Mouse (Mus musculus) kidney, adult 2 months (tissue): ENCODE data around the gene Olfr56. TPM values are rescaled to one million over a fixed set of nuclear protein-coding genes. Genes with fewer than 3 reads are reported as not detected.

Experiments used
- DNase-seq: peaks from one replicate; pipeline ENCODE4 v3.0.0; 2021
- H3K27ac ChIP-seq: fragments of 200-500 bp; 2 replicates; pipeline ENCODE4 v1.5.1; 2012; ENCODE audit warnings: low read depth, low read length, control low read depth, inconsistent platforms; ENCODE audit not compliant: insufficient read depth
- H3K27me3 ChIP-seq: fragments of 200-500 bp; replicated peaks from 2 replicates; pipeline ENCODE4 v1.6.1; 2012; ENCODE audit warnings: mild to moderate bottlenecking, moderate library complexity, low read length, inconsistent platforms; ENCODE audit not compliant: control insufficient read depth, insufficient read depth
- H3K36me3 ChIP-seq: fragments of 200-500 bp; 2 replicates; pipeline ENCODE4 v1.6.1; 2012; ENCODE audit warnings: mild to moderate bottlenecking, moderate library complexity, low read length, inconsistent platforms; ENCODE audit not compliant: control insufficient read depth, insufficient read depth
- H3K4me1 ChIP-seq: fragments of 200-500 bp; 2 replicates; pipeline ENCODE4 v1.6.1; 2011; ENCODE audit warnings: low read length; ENCODE audit not compliant: control insufficient read depth, insufficient read depth
- H3K4me3 ChIP-seq: fragments of 200-500 bp; 2 replicates; pipeline ENCODE4 v1.5.1; 2011; ENCODE audit warnings: mild to moderate bottlenecking, low read depth, low read length, control low read depth; ENCODE audit not compliant: insufficient read depth
- CTCF ChIP-seq: fragments of 200-500 bp; conservative IDR thresholded peaks from 2 replicates; pipeline ENCODE4 v1.5.1; 2011; ENCODE audit warnings: low read depth, mild to moderate bottlenecking, control low read depth, low read length, moderate library complexity, mixed read lengths; ENCODE audit not compliant: insufficient read depth, insufficient read length
- POLR2A ChIP-seq: fragments of 200-500 bp; IDR thresholded peaks from one replicate; pipeline ENCODE4 v1.6.1; 2011; ENCODE audit warnings: low read depth, low read length, control low read depth
- WGBS: fragments of 180-500 bp; shearing (Covaris S2); methylation state at CpG from one replicate; pipeline ENCODE4 v1.1.7; 2018; 5-methylcytosine and 5-hydroxymethylcytosine counted together
- polyA plus RNA-seq: library from polyadenylated mRNA; depleted of rRNA; stranded (reverse); fragments of >200 nt; gene quantifications from 2 replicates; pipeline ENCODE4 v1.2.3, GENCODE M21; 2012

Olfr56 gene
- polyA plus RNA-seq, 1 experiment = 0.16 TPM

DNA sequence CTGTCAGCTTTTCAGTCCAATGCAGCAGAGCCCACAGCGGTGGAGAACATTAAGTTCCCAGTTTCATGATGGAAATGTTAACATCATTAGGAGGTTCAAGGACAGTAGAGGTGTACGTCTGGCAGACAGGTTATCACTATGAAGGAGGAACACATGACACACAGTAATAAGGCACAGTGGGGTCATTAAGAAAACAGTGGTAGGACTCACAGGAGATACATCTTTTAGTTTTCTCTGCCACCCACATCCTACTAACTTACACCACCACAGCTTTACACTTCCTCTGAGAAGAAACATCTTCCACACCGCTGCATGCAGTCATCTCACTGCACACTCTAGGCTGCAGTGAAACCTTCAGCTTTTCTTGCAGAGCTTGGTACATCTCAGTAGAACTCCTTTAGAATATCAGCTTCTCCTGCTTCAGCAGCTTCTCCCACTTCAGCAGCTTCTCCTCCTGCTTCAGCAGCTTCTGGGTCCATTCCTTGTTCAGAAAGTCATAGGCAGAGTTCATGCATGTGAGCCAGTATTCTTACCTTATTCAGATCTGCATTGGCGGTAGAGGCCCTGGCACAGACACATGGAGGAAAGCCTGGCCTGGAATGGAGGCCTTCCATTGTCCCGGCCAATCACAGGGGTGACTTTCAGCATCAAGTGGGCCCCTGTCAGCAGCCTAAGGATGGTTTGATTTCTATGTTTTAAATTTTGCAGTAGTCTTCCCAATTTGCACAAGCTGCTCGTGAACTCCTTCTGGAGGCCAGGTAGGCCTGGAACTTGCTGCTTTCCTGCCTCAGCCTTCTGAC is 115.4 kb downstream of the Olfr56 start:
- 83% methylated on average over 6 of the region's 6 CpGs for WGBS
- no peak for DNase-seq

DNA sequence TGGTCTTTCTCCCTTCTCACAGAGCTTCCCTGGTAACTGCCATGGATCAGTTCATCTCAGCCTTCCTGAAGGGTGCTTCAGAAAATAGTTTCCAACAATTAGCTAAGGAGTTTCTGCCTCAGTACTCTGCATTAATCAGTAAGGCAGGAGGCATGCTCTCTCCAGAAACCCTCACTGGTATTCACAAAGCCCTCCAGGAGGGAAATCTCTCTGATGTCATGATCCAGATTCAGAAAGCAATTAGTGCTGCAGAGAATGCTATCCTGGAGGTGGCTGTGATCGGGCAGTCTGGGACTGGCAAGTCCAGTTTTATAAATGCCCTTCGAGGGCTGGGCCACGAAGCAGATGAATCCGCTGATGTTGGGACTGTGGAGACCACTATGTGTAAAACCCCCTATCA is 116.7 kb downstream of the Olfr56 start:
- DNase-seq = no peak
- WGBS = 75% methylated on average over 4 of the region's 4 CpGs
- H3K4me1 ChIP-seq = 0 out of 2 replicates have a peak, but pooled peaks cover 4% of the 10 kb centered on the region
- no peak overlapping the region for H3K27ac ChIP-seq
- H3K4me3 ChIP-seq = no peak overlapping the region
- no peaks in the 10 kb centered on the region for H3K27me3 ChIP-seq
- no peak for TF ChIP-seq POLR2A
- no peak for TF ChIP-seq CTCF
- no peaks in the 10 kb centered on the region for H3K36me3 ChIP-seq

More for the DNA sequence above, 115.4 kb downstream of the Olfr56 start:
- Histone ChIP-seq H3K36me3 (no peaks in the 10 kb centered on the region), H3K4me1 (peaks cover 9% of the 10 kb centered on the region; the same call in 1 of the 2 replicates), H3K4me3 (no peak overlapping the region), H3K27ac (no peak overlapping the region), H3K27me3 (no peaks in the 10 kb centered on the region)
- TF ChIP-seq CTCF (no peak), POLR2A (no peak)

DNA sequence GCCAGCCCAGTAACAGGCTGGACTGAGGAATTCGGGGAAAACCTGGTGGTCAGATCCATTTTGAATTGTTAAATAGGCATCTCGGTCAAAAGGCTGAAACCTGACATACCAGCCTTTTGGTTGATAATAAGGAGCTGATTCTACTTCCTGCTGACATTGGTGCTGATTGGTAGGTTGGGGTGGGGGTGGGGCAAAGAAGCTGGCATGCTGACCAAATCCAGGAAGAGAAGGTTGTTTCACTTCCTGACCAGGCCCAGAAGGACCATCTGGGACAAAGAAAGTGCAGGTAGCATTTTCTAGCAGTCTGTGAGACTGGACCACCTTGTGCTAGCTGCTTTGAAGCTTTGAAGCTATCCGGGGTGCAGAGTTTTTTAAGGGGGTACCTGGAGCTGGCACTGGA is 121.7 kb downstream of the Olfr56 start:
- TF ChIP-seq POLR2A (no peak), CTCF (no peak)
- DNase-seq = no peak
- H3K4me1 ChIP-seq = no peaks in the 10 kb centered on the region
- WGBS = 88% methylated on average over 3 of the region's 3 CpGs
- no peaks in the 10 kb centered on the region for H3K27me3 ChIP-seq
- H3K4me3 ChIP-seq = no peak overlapping the region
- H3K36me3 ChIP-seq = no peaks in the 10 kb centered on the region
- H3K27ac ChIP-seq = no peak overlapping the region

DNA sequence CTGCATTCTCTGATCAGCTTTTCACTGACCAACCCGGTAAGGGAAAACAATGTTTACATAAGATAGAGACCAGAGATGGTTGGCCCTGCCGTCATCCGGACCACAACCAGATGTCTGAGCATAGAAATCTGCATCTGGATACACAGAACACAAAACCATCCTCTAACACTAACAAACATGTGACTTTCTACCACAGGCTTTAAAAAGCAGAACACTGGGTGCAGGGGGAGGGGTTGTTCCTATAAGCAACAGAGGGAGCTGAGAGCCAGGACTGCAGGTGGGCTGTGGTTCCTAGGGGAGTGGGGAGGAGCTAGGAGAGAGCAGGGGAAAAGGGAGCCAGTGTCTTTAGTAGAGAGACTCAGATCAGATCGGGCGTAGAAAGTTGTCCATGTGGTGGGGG is 122.8 kb downstream of the Olfr56 start:
- DNase-seq = no peak
- Histone ChIP-seq H3K27me3 (no peaks in the 10 kb centered on the region), H3K27ac (no peak overlapping the region), H3K36me3 (no peaks in the 10 kb centered on the region), H3K4me3 (no peak overlapping the region), H3K4me1 (no peaks in the 10 kb centered on the region)
- TF ChIP-seq CTCF (no peak), POLR2A (no peak)
- WGBS = 74% methylated on average over 5 of the region's 5 CpGs

DNA sequence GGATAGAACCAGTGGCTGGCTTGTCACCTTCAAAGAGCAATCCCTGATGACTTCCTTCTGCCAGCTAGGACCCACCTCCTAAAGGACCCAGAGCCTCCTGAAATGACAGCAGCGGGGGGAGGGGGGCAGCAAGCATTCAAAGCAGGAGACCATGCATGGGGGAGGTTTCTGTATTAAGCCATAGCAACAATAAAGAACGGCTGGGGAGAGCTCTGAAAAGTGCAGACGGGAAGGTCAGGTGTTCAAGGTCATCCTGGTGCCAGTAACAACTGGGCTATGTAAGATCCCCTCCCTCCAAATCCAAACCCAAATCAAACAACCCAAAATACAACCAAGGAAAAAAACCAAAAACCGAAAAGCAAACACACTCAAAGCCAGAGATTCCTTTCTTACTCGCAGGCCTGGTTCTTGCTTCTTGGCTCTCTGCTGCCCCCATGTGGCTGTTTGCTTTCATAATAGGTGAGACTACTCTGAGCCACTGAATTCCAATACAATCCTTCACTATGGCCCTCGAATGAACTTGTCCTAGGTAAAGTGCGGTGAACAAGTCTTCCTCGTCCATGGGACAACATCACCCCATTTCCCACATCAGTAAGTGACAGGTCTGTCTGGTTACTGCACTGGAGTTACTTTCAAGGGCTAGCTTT is 124.5 kb downstream of the Olfr56 start:
- H3K27ac ChIP-seq = no peak overlapping the region
- H3K4me3 ChIP-seq = no peak overlapping the region
- DNase-seq = peak; percentile 91
- TF ChIP-seq CTCF = peak; percentile 90
- no peak for TF ChIP-seq POLR2A
- 12% methylated on average over 8 of the region's 8 CpGs for WGBS
- no peaks in the 10 kb centered on the region for H3K36me3 ChIP-seq
- no peaks in the 10 kb centered on the region for H3K27me3 ChIP-seq
- no peaks in the 10 kb centered on the region for H3K4me1 ChIP-seq

DNA sequence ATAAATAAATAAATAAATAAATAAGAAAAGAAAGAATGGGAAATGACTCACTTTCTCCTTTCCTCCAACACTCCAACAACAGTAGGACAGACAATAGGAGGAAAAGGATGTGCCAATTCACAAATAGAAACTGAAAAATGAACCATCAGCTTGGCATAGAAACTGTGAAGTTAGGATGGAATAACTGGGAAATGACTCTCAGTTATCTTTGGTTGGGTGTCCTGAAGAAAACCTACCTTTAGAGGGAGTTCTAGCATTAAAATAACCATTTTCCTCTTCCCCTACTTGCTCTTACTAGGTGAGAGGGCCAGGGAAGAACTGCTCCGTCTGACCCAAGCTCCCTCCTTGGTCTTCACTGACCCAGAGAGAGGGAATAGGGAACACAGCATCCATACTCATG is 127.1 kb downstream of the Olfr56 start:
- H3K4me3 ChIP-seq = no peak overlapping the region
- H3K27me3 ChIP-seq = no peaks in the 10 kb centered on the region
- no peaks in the 10 kb centered on the region for H3K4me1 ChIP-seq
- H3K36me3 ChIP-seq = no peaks in the 10 kb centered on the region
- 65% methylated on average over 1 of the region's 1 CpGs for WGBS
- no peak for TF ChIP-seq POLR2A
- peak; percentile 56 for DNase-seq
- peak overlapping the region; percentile 58 for H3K27ac ChIP-seq

DNA sequence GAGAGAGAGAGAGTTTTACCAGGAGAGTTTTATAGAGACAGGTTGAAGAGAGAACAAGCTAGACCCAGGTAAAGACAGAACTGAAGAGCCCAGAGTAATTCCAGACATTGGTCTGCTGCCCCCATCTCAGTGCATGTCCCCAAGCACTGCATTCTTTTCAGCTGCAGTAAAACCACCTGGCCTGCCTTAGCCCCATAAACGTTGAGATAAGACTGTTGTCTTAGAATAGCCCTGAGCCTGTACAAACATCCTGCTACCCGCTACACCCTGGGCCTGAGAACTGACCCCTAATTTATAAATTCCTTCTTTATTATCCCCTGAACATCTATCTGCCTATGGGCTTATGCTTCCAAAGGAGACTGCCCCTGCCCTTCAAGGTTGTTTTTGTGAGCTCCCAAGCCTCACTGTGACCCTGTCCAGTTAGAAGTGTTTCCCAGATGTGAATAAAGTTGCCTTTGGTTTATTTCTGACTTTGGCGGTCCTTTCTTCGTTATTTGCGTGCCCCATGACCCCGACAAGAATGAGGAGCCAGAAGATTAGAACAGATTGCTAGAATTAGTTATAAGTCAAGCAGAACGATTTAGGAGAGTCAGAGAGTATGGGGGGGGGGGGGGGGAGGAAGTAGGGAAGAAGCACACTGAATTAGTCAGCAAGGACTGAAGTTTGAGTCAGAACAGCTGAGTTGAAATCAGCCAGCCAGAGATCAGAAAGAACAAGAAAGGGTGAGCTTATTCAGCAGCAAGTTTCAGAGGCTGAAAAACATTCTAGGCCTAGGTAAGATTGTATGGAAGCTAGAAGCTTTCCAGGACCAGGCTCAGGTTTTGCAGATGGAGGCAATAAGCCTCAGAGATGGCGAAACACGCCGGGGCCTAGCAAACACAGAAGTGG is 129.2 kb downstream of the Olfr56 start:
- Histone ChIP-seq H3K4me3 (no peak overlapping the region), H3K27ac (no peak overlapping the region), H3K27me3 (no peaks in the 10 kb centered on the region), H3K4me1 (no peaks in the 10 kb centered on the region), H3K36me3 (no peaks in the 10 kb centered on the region)
- 58% methylated on average over 10 of the region's 10 CpGs for WGBS
- TF ChIP-seq CTCF (no peak), POLR2A (no peak)
- DNase-seq = no peak
